Mouse (Mus musculus) kidney, adult 2 months (tissue): Measurements from ENCODE around the gene Taf3. TPM values are rescaled to one million over a fixed set of nuclear protein-coding genes. Genes with fewer than 3 reads are reported as not detected.

Experiments used
- DNase-seq: peaks from one replicate; pipeline ENCODE4 v3.0.0; 2021
- H3K27ac ChIP-seq: fragments of 200-500 bp; 2 replicates; pipeline ENCODE4 v1.5.1; 2012; ENCODE audit warnings: low read depth, low read length, control low read depth, inconsistent platforms; ENCODE audit not compliant: insufficient read depth
- H3K27me3 ChIP-seq: fragments of 200-500 bp; replicated peaks from 2 replicates; pipeline ENCODE4 v1.6.1; 2012; ENCODE audit warnings: mild to moderate bottlenecking, moderate library complexity, low read length, inconsistent platforms; ENCODE audit not compliant: control insufficient read depth, insufficient read depth
- H3K36me3 ChIP-seq: fragments of 200-500 bp; 2 replicates; pipeline ENCODE4 v1.6.1; 2012; ENCODE audit warnings: mild to moderate bottlenecking, moderate library complexity, low read length, inconsistent platforms; ENCODE audit not compliant: control insufficient read depth, insufficient read depth
- H3K4me1 ChIP-seq: fragments of 200-500 bp; 2 replicates; pipeline ENCODE4 v1.6.1; 2011; ENCODE audit warnings: low read length; ENCODE audit not compliant: control insufficient read depth, insufficient read depth
- H3K4me3 ChIP-seq: fragments of 200-500 bp; 2 replicates; pipeline ENCODE4 v1.5.1; 2011; ENCODE audit warnings: mild to moderate bottlenecking, low read depth, low read length, control low read depth; ENCODE audit not compliant: insufficient read depth
- CTCF ChIP-seq: fragments of 200-500 bp; conservative IDR thresholded peaks from 2 replicates; pipeline ENCODE4 v1.5.1; 2011; ENCODE audit warnings: low read depth, mild to moderate bottlenecking, control low read depth, low read length, moderate library complexity, mixed read lengths; ENCODE audit not compliant: insufficient read depth, insufficient read length
- POLR2A ChIP-seq: fragments of 200-500 bp; IDR thresholded peaks from one replicate; pipeline ENCODE4 v1.6.1; 2011; ENCODE audit warnings: low read depth, low read length, control low read depth
- WGBS: fragments of 180-500 bp; shearing (Covaris S2); methylation state at CpG from one replicate; pipeline ENCODE4 v1.1.7; 2018; 5-methylcytosine and 5-hydroxymethylcytosine counted together
- polyA plus RNA-seq: library from polyadenylated mRNA; depleted of rRNA; stranded (reverse); fragments of >200 nt; gene quantifications from 2 replicates; pipeline ENCODE4 v1.2.3, GENCODE M21; 2012; rRNA removed

Taf3 gene
- 5.3 and 6.5 TPM in 2 replicates for polyA plus RNA-seq

DNA sequence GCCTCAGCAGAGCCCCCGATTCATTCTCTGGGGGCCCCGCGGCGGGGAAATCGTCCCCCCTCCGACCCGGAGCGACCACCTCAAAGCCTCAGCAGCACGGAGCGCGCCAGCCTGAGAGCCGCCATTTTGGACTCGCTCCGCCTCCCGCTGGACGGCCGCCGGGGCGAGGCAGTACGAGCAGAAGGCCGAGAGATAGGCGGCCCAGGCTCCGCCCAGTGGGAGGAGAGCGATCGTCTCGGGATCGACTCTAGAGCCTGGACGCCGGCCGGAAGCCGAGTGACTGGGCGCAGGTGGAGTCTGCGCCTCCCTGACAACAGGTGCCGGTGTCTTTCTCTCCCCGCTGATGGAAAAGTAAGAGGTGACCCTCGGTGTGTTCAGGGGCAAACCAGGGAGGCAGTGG is at the start of gene Taf3:
TSS of gene Taf3 (minus strand) at position 136 of the 400 bp plus-strand sequence.
- no peak within 1 kb of the TSS for H3K27ac ChIP-seq
- H3K36me3 ChIP-seq = no peaks in the 10 kb centered on the region
- TF ChIP-seq CTCF (no peak), POLR2A (no peak)
- peak within 1 kb of the TSS; percentile 91 for H3K4me3 ChIP-seq
- H3K4me1 ChIP-seq = no peaks in the 10 kb centered on the region; the same call in 1 of the 2 replicates
- H3K27me3 ChIP-seq = no peaks in the 10 kb centered on the region
- under 1% methylated on average over 36 of the region's 36 CpGs for WGBS
- DNase-seq = peak; percentile 97

DNA sequence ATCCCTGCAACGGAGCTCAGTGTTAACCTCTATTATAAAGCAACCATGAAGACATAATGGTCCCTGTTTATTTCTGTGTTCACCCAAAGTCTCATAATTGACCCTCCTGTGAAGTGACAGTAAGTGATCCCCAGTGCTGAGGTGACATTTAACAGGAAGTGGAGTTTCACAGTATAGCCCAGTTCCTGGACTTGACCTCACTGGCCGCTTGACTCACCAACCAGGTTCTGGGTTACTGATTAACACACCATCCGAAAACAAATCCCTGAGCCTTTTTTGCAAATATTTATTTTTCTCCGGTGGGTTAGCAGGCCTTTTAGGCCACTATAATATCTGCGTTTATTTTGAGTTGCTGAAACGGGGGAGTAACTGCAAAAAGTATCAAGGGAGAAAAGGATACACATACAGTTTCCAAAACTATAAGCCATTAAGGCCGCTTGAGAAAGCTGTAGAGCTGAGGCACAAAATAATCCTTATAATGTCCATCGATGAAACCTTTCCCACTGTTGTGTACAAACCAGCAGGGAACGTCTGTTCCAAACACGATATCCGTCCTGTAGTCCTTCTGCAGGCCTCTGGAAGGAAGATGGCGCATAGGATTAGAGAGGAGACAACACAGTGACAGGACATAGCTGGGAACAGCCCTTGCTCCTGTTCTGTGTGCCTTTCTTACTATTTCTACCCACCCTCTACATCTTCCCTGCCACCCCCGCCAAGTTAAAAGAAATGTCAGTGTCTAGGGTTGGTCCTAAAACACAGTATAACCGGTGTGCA is 46.1 kb upstream of the Taf3 start:
- peaks cover 7% of the 10 kb centered on the region for H3K36me3 ChIP-seq
- no peaks in the 10 kb centered on the region for H3K27me3 ChIP-seq
- H3K4me1 ChIP-seq = 0 out of 2 replicates have a peak, but pooled peaks cover 3% of the 10 kb centered on the region
- peak; percentile 64 for DNase-seq
- 64% methylated on average over 14 of the region's 14 CpGs for WGBS
- TF ChIP-seq CTCF (no peak), POLR2A (no peak)
- H3K27ac ChIP-seq = no peak overlapping the region
- no peak overlapping the region for H3K4me3 ChIP-seq

DNA sequence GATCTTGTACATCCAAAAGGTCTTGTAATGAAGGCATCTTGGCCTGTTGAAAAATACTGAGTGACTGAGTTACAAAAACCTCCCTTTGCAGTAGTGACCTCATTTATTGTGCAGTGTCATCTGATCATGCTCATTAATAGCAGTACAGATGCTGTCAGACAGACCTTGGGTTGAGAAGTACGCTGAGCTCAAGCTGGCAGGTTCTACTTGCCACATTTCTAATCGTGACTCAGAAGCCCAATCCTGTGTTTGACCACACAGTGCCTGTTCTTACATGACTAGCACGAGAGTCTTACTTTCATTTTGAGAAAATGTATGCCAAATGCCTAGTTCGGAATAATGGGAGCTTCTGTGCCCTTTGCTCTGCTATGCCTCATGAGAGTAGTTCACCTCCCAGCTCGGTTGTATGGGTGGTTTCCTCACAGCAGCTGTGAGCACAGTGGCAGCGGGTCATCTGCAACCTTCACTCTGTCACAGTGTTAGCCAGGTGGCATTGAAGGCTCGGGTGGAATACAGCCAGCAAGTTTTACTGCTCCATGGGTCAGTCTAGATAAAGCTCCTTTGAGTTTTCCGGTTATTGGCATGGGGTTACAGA is 39.0 kb upstream of the Taf3 start:
- WGBS = 70% methylated on average over 8 of the region's 8 CpGs
- no peak for TF ChIP-seq POLR2A
- TF ChIP-seq CTCF = no peak
- Histone ChIP-seq H3K27ac (no peak overlapping the region), H3K27me3 (no peaks in the 10 kb centered on the region), H3K4me1 (no peaks in the 10 kb centered on the region), H3K4me3 (no peak overlapping the region), H3K36me3 (peaks cover 7% of the 10 kb centered on the region)
- DNase-seq = no peak

DNA sequence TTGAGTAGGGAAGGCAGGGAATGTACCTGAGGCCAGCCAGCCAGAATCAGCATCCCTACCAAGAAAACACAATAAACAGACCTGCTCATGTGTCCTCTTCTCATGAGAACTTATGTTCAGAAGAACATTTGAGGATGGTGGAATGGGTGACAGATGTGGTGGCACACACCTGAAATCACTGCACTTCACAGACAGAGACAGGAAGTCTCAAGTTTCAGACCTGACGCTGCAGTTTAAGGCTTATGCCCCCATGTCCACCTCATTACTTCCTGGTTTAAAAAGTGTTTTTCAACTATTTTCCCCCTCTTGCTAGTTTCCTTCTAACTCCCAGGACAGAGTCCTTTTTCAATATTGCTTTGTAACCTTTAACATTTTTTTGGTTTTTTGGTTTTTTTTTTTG is 34.3 kb upstream of the Taf3 start:
- TF ChIP-seq CTCF (no peak), POLR2A (no peak)
- DNase-seq = no peak
- Histone ChIP-seq H3K27ac (no peak overlapping the region), H3K27me3 (no peaks in the 10 kb centered on the region), H3K4me1 (peaks cover 17% of the 10 kb centered on the region), H3K4me3 (no peak overlapping the region), H3K36me3 (no peaks in the 10 kb centered on the region)
- WGBS = 44% methylated on average over 1 of the region's 1 CpGs

DNA sequence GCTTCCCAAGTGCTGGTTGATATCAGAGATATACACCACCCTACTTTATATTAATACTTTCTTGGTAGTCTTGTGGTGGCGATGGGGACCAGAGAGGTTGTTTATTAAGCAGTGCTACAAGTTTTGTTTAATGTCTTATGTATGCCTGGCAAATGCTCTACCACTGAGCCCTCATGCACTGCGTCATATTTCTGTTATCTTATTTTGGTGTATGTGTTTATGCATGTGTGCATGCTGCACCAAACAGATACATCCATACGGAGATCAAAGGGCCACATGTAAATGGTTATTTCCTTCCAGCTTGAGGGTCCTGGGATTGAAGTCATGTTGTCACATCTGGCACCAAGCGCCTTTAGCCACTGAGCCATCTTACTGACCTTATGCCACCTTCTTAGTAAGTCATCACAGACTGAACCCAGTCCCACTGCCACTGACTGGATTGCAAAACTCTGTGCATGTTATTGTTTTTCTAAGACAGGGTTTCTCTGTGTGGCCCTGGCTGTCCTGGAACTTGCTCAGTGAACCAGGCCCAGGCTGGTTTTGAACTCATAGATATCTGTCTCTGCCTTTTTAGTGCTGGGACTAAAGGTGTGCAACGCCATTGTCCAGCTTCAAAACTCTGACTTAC is 33.2 kb upstream of the Taf3 start:
- H3K4me1 ChIP-seq = peaks cover 21% of the 10 kb centered on the region
- 87% methylated on average over 5 of the region's 5 CpGs for WGBS
- no peak overlapping the region for H3K4me3 ChIP-seq
- H3K27me3 ChIP-seq = no peaks in the 10 kb centered on the region
- no peaks in the 10 kb centered on the region for H3K36me3 ChIP-seq
- TF ChIP-seq POLR2A = no peak
- TF ChIP-seq CTCF = no peak
- DNase-seq = no peak
- H3K27ac ChIP-seq = no peak overlapping the region

DNA sequence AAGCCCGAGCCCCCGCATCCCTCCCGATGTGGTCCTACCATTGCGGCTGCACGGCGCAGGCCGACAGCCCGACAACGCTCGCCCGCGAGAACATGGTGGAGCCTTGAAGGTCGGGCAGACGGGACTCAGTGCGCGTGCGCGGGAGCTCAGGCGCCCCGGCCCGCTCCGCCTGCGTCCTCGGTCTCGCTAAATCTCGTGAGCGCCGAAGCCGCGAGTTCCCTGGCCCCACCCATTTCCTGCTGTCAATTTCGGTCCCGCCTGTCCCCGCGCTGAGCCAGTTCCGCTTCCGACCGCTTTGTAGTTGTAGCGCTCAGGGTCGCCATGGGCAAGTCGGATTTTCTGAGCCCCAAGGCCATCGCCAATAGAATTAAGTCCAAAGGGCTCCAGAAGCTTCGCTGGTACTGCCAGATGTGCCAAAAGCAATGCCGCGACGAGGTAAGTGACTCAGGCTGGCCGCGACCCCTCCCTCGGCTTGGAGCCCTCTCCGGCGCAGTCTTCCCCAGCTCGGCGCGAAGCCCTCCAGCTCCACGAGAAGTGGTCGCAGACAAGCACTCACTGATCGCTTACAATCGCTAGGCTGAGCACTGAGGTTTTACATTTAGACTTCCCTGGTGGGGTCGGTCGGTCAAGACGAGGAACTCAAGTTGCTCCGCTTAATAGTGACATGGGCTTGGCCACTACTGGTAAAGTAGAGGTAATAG is 32.1 kb upstream of the Taf3 start, which contains the start of the genes Atp5c1 and Kin:
TSS of gene Atp5c1 (minus strand) at position 201 of the 701 bp plus-strand sequence.
TSS of gene Kin (plus strand) at position 284 of the 701 bp plus-strand sequence.
- Histone ChIP-seq H3K36me3 (no peaks in the 10 kb centered on the region), H3K4me3 (peak within 1 kb of the TSS; percentile 91), H3K4me1 (peaks cover 21% of the 10 kb centered on the region), H3K27me3 (no peaks in the 10 kb centered on the region), H3K27ac (peak within 1 kb of the TSS; percentile 99)
- under 1% methylated on average over 61 of the region's 61 CpGs for WGBS
- TF ChIP-seq POLR2A = peak; percentile 86
- TF ChIP-seq CTCF = peak; percentile 46
- peak; percentile 98 for DNase-seq
